In the genomic region with DNA sequence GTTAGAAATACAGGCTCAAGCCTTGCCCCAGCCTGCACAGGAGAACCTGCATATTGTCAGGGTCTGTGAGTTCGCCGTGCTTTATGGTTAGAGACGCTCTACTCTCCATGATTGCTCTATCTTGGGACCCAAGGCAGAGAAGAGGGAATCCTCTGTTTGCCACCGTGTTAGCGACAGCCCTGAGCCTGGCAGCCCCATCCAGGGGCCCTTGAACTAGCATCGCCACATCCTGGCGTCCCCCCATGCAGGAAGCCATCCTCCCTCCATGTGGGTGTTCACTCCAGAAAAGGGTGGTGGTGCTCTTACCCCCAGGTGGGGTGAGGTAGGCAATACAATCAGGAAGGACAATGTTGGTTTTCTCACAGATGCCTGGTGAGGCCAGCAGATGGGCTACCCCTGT, we compare ENCODE assay signal across 11 mouse cellular contexts.
DNase-seq lines count a peak whose midpoint lies in the region; ATAC-seq and TF ChIP-seq lines count a peak whose summit lies in the region.
"Had no signal": no experiment of that assay in that cellular context is flagged by ENCODE, and none has a peak within 500 bp of the region (broad histone marks: within the 10 kb centered on the region; RNA-seq: fewer than 3 reads in every experiment).

No protein-coding gene starts in this region.

- H3K27me3 ChIP-seq in kidney, adult 2 months (replicated peaks; ENCODE audit: control insufficient read depth, insufficient read depth, low read length) = no peaks in the 10 kb centered on the region
- H3K27me3 ChIP-seq in lung, embryonic 14.5 days (ENCODE audit: insufficient read depth, low read length) = no peaks in the 10 kb centered on the region
- H3K27me3 ChIP-seq: limb, embryonic 13.5 days; midbrain, embryonic 13.5 days had no signal

- DNase-seq in kidney, adult 2 months = no peak
- no peak for DNase-seq in kidney, postnatal 25 days
- DNase-seq in lung, embryonic 14.5 days = no peak
- no peak for DNase-seq in lung, postnatal 4 days
- peak; percentile 47 for DNase-seq in thymus, postnatal 25 days
- DNase-seq: lung, adult 18-20 months had no signal

- TF ChIP-seq CTCF in kidney, adult 2 months (conservative IDR thresholded peaks at IDR 0.05; ENCODE audit: insufficient read depth, insufficient read length, low read depth, low read length) = no peak
- TF ChIP-seq CTCF in lung, embryonic 14.5 days (IDR thresholded peaks at IDR 0.05; ENCODE audit: low read depth) = no peak
- no peak for TF ChIP-seq CTCF in embryonic fibroblast, embryonic 13.5 days (IDR thresholded peaks at IDR 0.05; ENCODE audit: borderline replicate concordance, insufficient read depth, low read length)

- no peak overlapping the region for H3K4me2 ChIP-seq in lung, embryonic 14.5 days
- H3K4me2 ChIP-seq: hindbrain, embryonic 14.5 days; limb, embryonic 13.5 days; midbrain, embryonic 13.5 days had no signal

- no peaks in the 10 kb centered on the region for H3K36me3 ChIP-seq in kidney, adult 2 months (ENCODE audit: control insufficient read depth, insufficient read depth, low read length)
- no peaks in the 10 kb centered on the region for H3K36me3 ChIP-seq in lung, embryonic 14.5 days (ENCODE audit: insufficient read depth)
- H3K36me3 ChIP-seq: limb, embryonic 13.5 days; midbrain, embryonic 13.5 days had no signal

- no peak for TF ChIP-seq POLR2A in kidney, adult 2 months (IDR thresholded peaks at IDR 0.05; ENCODE audit: low read depth, low read length)
- no peak for TF ChIP-seq POLR2A in embryonic fibroblast, embryonic 13.5 days (IDR thresholded peaks at IDR 0.05; ENCODE audit: low read depth, low read length)

- H3K9me3 ChIP-seq in lung, embryonic 14.5 days (ENCODE audit: low read depth, low read length) = no peaks in the 10 kb centered on the region
- H3K9me3 ChIP-seq: limb, embryonic 13.5 days; midbrain, embryonic 13.5 days had no signal

- ATAC-seq in lung, embryonic 14.5 days (ENCODE audit: insufficient read depth) = no peak
- no peak for ATAC-seq in megakaryocyte-erythroid progenitor cell, adult 5-6 weeks (replicated peaks; ENCODE audit: low FRiP score, low TSS enrichment, poor library complexity, severe bottlenecking)
- ATAC-seq: midbrain, embryonic 13.5 days had no signal

- WGBS in kidney, adult 2 months = 93% methylated on average over 7 of the region's 7 CpGs
- WGBS in lung, embryonic 14.5 days = 87% methylated on average over 7 of the region's 7 CpGs

- no peak overlapping the region for H3K9ac ChIP-seq in lung, embryonic 14.5 days
- H3K9ac ChIP-seq: hindbrain, embryonic 14.5 days; limb, embryonic 13.5 days; midbrain, embryonic 13.5 days had no signal

- 0 out of 2 replicates have a peak overlapping the region, but pooled peaks have one; percentile 54 for H3K27ac ChIP-seq in kidney, adult 2 months (ENCODE audit: insufficient read depth, low read depth, low read length)
- H3K27ac ChIP-seq in lung, embryonic 14.5 days (ENCODE audit: low read depth) = peak overlapping the region; percentile 40; the same call in 1 of the 2 replicates
- H3K27ac ChIP-seq in embryonic fibroblast, embryonic 13.5 days (ENCODE audit: insufficient read depth, low read length) = peak overlapping the region; percentile 53; the same call in 1 of the 2 replicates
- H3K27ac ChIP-seq: hindbrain, embryonic 14.5 days; limb, embryonic 13.5 days; midbrain, embryonic 13.5 days had no signal

- no peak overlapping the region for H3K4me3 ChIP-seq in kidney, adult 2 months (ENCODE audit: insufficient read depth, low read depth, low read length)
- no peak overlapping the region for H3K4me3 ChIP-seq in lung, embryonic 14.5 days (ENCODE audit: low read depth, low read length)
- no peak overlapping the region for H3K4me3 ChIP-seq in embryonic fibroblast, embryonic 13.5 days (ENCODE audit: insufficient read depth, low read length)
- H3K4me3 ChIP-seq: limb, embryonic 13.5 days; midbrain, embryonic 13.5 days had no signal

- H3K4me1 ChIP-seq in kidney, adult 2 months (ENCODE audit: control insufficient read depth, insufficient read depth, low read length) = peaks cover 4% of the 10 kb centered on the region; the same call in 1 of the 2 replicates
- H3K4me1 ChIP-seq in lung, embryonic 14.5 days (ENCODE audit: insufficient read depth) = peaks cover 18% of the 10 kb centered on the region
- H3K4me1 ChIP-seq in embryonic fibroblast, embryonic 13.5 days (ENCODE audit: control insufficient read depth, insufficient read depth, low read length) = peaks cover 8% of the 10 kb centered on the region; the same call in 1 of the 2 replicates
